Mouse (Mus musculus) kidney, postnatal 4 days (tissue): ENCODE measurements around the gene Svip.
A peak's percentile ranks its signal among the peaks of the same experiment; 100 is the strongest.

Experiments
- DNase-seq, 2 experiments: peaks; one replicate each; pipeline ENCODE4 v3.0.0; 2021; ENCODE audit warnings: mixed read lengths in 2 of 2

Svip gene

DNA sequence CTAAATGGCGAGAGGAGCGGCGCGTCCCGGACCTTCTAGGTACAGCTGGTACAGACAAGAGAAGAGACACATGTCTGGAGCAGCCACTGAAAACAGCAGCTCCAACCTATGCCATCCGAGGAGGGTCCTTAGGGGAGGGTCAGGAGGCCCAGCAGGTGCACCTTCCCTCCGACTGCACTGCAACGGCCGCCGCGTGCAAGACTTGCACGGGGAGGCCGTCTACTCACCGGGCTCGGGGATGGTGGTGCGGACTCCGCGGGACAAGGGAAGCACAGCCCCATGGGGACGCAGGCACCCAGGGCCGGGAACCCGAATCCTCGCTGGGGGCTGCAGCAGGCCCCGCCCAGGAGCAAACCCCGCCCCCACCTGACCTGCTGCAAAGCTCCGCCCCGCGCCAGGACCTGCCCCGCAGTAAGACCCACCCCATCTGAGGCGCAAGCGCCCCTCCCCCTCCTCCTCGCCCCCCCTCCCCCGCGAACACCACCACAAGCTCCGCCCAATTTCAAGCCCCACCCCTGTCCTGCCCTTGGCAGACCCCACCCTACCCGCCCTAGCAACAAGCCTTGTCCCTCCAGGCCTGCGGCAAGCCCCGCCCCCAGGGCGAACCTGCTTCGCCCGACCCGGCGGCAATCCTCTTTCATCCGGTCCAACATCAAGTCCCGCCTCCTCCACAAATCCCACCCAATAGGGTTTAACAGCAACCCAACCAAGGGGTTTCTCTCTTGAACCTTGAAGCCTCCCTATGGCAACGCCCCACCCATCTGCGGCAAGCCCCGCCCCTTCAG lies at the start of gene Svip:
Gene Svip (minus strand): TSS at position 508 of the 785 bp plus-strand sequence.
- DNase-seq: peak; percentile 94 to 95

DNA sequence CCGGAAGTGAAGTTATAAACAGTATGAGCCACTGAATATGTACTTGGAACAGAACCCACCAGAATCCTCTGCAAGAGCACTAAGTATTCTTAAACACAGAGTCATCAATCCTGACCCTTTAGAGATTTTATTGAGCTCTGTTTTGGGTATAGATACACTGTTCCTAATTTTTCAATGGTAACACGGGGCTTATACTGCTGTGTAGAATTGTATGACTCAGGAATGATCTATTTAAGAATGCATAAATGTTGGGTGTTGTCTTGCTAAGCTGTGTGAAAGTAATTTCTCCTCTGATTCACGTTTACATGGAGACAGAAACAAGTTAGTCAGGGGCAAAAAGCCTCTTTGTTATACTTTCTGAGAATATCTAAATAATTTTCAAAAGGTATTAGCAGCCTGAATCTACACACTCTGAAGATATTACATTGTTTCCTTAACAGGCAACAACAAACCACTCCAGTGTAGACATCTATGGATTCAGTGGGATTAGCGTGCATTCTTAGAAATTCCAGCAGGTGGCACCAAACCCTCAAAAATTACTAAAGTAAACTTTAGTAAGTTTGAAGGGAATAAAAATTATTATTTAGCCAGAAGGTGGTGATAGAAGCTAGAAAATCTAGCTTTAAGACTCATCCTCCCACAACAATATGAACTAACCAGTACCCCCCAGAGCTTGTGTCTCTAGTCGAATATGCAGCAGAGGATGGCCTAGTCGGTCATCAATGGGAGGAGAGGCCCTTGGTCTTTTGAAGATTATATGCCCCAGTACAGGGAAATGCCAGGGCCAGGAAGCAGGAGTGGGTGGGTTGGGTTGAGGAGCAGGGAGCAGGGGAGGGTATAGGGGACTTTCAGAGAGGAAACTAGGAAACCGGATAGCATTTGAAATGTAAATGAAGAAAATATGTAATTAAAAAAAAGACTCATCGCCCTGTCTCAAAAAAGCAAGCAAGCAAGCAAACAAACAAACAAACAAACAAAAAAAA lies 32.1 kb upstream of the Svip start:
- DNase-seq: peak; percentile 45 to 48

DNA sequence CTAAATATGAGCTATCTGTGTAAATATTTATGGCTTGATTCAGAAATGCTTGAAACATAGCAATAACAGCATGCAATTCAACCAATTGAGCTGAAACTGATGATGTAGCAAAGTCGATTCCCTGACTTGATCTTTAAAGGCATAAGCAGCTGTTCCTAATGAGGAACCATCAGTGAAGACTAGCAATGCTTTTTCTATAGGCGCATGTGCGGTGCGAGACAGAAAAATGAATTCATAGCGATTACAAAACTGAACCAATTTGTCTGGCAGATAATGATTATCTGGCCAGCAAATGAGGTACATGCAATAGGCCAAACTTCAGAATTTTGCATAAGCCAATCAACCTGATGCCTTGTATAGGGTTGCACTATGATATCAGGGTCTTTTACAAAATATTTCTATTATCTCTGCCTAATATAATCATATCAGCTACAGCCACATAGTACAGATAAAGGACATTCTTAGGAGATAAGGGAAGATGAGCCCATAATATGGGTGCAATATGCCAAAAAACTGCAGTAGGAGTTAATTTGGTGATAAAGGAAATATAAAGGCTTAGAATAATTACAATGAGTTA lies 18.3 kb upstream of the Svip start:
- DNase-seq: no peak

DNA sequence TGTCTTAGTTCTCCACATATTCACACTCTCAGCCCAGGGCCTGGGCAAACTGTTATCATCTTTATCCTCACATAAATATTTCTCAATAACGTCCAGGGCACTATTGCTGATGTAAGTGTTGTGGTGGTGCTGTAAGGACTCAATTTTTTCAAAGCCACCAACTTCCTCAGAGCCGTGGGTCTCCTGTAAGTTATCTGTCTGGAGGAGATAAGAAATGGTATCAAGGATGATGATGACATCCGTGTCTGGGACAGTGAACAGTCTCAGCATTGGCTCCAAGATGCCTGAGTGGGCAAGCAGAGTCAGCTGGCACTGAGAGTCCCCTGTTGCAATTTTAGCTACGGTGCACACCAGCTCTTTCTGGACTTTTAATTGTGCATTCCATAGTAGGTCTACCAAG lies 16.2 kb upstream of the Svip start:
- DNase-seq: no peak

DNA sequence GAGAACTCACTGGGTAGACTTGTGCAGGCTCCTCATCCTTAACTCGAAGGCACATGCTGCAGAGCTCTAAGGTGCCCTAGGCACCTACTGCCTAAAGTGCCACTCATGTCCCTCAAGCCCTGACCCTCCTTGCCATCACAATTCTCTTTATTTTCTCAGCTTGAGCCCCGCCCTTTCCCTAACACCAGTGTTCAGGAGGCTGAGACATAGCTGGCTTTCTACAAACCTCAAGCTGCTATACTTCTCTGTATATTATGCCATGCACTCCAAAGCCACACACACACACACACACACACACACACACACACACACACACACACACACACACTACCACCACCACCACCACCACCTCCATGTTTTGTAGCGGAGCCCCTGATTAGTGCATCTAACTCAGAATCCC lies 9.8 kb upstream of the Svip start, which contains the start of gene 1700015G11Rik:
Gene 1700015G11Rik (minus strand): TSS at position 101 of the 400 bp plus-strand sequence.
- no peak for DNase-seq

DNA sequence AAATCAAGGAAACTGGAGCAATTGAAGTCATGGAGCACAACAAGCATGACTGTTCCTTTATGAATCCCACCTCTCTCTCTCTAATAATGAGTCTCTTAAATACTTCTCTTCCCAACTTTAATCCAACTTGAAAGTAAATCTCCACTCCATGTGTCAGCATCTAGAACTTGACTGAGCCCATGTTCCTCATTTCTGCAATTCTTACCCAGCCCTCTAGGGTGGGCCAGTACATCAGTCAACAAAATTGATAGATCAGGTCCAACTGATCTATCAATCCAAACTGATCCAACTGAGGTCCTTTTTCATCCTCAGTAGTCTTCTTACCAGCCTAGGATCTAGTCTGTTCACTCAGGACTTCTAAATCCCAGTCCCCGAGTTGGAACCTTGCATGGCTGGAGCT lies 9.4 kb upstream of the Svip start:
- DNase-seq: no peak

DNA sequence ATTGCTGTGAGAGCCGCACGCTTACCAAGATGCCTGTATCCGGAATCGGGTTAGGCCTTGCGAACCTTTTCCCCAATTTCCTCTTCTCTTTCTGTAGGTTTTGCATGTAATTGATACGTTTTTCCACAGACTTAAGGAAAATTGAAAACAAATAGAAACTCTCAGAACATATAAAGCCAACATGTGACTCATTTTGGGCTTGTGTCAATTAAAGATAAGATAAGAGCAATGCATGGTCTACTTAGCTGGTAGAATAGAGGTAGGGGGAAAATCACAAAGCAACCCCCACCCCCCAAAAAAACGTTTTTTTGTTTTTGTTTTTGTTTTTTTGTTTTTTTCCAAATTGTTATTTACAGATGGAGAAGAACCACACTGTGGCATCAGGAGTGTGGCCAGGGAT lies 7.6 kb upstream of the Svip start:
- DNase-seq: no peak

DNA sequence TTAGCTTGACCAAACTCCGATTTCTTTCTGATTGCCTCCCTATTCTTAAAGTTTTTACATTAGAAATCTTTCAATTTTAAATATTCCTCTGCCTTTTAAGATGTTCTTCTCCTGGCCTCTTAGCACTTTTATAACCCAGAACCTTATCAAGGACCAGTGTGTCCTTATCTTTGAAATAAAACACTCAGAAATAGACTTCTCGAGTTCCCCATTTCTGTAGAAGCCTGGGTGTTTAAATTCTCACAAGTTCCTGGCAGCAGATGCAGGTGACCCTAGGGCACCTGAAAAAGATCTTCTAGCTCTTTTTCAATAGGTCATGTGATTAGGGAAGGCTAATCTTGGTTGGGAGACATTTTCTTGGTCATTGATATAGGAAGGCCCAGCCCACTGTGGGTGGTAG lies 1.3 kb upstream of the Svip start:
- no peak for DNase-seq

DNA sequence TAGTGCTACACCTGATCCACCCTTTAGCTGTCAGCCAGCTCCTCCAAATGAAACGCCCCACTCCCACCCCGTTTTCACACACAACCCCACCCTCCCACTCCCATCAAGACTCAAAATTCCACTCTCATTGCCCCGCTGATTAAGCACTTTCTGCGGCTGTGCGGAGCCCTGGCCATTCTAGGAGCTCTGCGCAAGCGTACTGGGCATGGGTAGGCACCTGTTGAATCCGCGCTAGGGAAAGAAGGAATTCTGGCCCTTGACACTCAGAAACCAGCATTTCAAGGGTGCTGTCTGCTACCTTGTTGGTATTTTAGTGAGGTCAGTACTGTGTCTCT lies 445 bp upstream of the Svip start:
- no peak for DNase-seq

DNA sequence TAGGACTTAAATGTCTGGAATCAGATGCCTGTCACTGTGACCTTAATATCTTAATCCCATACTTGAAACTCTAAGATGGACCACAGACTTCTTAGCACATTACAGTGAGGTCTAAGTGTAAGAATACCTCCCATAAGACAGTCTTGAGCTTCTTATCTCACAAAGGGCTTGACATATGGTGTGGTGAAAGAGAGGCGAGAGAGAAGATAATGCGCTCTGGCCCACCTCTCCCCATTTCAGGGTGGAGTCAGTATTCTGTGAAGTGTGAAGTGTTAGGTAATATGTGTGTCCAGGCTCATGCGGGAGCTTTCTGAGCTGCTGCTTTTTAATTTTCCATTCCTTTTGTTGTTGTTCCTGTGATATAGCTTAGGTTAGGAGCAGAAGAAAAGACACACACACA lies 14.8 kb downstream of the Svip start:
- DNase-seq: no peak

DNA sequence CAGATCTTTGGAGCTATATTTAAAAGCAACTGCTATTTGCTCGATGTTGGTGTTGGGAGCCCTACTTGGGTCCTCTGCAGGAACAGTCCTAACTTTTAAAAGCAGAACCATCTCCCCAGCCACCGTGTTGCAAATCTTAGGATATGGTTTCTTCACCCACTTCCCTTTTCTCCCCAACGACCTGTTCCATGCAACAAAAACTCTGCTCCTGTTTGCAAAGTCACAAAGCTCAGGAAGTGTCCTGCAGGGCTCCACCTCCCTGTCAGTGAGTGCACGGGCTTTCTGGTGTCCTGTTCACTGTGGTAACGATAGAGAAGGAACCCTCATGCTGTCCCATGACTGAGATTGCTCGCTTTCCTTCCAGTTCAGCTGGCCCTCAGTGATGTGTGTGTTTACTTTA lies 18.9 kb downstream of the Svip start:
- no peak for DNase-seq

DNA sequence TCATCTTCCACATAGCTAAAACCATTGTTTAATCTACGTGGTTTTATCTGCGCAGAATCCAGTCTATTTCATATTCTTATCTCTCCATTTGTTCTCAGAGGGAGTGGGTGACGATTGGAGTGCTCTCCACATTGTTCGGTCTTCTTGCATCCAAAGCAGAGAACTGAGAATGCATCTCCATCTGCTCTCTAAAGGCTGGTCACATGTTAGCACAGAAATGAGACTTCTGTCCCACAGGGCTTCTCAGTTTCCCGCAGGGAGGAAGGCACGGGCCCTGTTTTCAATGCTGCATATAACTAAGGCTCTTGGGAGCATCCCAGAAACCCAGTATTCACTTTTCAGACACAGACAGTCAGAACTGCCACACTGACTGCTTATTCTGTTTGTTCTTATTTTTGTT lies 20.1 kb downstream of the Svip start:
- no peak for DNase-seq

DNA sequence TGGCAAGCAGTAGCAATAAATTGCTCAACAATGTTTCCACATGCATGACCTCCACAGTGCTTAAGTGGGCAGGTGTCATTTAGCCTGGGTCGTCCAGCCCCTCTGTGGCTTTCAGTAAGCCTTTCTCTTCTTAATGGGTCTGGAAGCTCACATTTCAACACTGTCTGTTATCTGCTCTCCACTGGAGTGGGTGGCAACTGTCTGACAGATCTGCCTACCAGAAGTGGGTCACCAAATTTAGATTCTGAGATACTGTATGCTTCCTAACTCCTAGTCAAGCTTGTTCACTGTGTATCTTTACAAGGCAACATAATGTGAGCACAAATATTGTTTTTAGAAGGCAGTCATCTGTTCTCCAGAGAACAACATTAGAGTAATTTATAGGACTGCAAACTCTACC lies 23.5 kb downstream of the Svip start:
- no peak for DNase-seq

DNA sequence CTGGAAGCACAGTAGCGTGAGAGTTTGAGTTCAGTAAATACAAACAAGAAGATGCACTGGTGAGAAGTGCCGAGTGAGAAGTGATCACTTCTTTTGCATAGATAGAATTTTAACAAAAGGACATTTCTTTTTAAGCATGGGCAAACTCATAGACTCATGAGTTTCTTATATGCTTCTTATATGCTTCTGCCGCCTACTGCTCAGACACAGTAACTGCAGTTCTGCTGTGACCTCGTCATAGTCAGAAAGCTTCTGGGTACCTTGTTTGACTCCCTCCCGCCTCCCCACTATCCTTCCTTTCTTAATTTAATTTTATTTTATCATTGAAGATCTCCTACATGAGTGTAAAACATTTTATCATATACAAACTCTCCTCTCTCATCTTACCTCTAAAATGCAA lies 26.5 kb downstream of the Svip start:
- peak; percentile 22 to 30 for DNase-seq

DNA sequence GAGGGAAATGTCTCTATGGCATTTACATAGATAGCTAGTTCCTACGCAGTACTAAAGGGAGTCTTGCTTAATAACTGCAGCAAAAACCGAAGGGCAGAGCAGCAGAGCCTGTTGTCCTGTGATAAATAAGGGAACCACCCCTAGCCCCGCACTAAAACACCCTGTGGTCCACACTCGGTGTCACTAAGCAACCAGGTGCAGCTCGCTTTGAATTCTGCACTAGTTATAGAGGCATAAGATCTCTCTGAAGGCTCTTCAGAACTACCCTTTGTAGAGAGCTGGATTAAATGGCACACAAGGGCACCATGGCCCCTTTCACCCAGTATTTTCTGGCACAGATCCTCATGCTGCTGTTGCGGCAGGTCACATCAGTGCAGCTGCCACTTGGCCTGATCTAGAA lies 30.6 kb downstream of the Svip start:
- DNase-seq: no peak

DNA sequence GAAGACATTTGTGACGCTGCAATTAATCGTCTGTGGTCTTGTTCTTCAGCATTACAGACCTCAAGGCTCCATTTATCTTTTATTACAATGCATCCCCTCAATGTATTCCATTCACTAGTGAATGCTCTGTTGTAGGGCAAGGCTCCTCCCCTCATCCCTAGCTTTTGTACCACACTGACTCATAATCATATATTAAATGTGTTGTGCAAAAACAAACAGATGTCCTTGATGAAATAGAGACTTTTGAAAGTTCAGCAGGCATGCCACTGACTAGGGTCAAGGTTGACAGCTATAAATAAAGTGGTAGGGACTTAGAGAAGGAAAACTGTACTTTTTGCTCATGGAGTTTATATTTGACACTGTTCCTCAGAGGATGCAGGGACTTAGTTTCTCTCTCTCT lies 32.3 kb downstream of the Svip start:
- DNase-seq: no peak

DNA sequence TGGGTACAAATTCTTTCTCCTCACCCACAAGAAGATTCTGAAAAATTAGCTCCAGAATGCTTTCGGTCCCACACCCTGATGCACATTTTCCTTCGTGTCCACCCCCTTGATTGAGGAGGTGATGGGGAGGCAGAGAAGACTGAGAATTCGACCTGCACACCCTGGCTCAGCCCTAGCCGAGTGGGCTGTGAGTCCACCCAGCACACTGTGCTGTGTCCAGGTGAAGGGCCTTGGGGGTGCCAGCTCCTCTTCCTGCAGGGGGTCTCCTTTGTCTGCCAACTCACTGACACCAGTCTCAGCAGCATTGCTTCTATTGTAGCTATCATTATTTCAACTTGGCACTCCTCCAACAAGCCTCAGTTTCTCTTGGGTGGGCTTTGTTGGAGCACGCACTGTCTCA lies 32.7 kb downstream of the Svip start:
- DNase-seq: no peak

DNA sequence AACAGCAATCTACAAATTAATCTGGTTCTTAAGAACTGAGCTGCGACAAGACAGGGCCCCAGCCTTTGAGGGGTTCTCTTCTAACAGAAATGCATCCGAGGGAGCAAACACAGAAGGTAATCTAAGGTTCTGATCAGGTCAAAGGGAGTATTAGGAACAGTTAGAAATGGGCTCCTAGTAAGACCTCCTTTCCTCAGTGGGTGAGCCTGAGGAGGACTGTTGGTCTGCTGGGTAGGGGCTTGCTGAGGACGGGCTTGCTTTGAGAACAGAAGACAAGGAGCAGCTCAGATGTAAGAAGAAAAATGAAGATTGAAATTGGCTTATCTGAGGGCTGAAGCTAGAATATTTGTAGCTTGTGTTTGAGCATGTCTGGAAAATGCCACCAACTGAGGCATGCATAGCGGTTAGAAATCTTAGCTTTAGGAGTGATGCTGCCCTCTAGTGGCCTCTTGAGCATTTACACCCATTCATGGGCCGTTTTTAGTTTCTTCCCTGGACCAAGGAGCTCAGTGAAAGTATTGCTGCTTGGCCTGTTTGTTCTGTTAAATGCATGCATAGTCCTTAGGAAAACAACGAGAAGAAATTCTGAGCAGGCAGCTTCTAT lies 33.5 kb downstream of the Svip start:
- DNase-seq: peak; percentile 39 to 50

DNA sequence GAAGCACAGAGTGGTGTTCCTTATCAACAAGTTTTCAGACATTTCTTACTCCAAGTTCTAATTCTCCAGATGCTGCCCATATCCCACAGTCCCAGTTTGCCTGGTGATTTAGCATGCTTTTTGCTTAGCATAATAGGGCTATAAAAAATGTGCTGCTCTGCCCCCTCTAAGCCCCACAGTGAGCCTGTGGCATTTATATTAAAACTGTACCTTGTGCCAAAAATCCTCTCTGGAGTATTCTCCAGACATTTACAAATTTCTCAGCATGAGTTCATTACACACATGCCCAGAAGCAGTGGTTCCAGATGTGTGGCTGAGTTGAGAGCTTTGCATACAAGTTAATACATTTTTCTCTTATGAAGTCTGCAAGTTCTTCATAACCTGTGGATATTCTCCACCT lies 36.4 kb downstream of the Svip start:
- no peak for DNase-seq

DNA sequence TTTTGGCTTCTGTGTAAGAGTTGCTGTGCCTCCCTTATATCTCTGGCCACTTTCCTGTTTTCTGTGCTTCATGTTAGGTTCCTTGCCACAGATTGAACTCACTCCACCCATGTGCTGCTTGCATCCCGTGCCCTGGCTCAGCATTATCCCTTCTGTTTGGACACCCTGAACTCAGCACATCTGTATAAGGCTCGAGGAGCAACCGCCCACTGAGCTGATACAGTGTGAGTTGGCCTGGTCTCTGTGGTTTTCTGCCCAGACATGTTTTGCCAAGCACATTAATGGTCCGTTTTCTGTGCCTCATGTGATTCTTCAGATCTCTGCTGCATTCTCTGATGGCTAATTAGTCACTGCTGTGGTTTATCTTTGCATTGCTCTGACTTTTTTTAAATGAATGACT lies 38.2 kb downstream of the Svip start:
- no peak for DNase-seq

DNA sequence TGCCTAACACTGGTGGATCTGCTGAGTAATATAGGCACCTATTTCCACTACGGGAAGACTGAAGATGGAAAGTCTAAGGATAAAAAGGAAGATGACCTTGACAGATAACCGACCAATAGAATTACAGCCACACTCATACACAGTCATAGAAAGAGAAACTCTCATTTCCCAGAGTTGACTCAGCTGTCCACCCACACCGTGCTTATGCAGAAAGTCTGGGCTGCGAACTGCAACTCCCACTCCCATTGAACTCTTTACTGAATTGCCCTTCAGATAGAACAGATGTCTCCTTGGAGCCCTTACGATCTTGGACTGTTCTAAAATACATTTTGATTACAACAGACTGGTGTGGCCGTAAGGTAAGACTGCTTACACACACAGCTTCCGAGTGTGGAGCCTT lies 41.1 kb downstream of the Svip start:
- DNase-seq: no peak

DNA sequence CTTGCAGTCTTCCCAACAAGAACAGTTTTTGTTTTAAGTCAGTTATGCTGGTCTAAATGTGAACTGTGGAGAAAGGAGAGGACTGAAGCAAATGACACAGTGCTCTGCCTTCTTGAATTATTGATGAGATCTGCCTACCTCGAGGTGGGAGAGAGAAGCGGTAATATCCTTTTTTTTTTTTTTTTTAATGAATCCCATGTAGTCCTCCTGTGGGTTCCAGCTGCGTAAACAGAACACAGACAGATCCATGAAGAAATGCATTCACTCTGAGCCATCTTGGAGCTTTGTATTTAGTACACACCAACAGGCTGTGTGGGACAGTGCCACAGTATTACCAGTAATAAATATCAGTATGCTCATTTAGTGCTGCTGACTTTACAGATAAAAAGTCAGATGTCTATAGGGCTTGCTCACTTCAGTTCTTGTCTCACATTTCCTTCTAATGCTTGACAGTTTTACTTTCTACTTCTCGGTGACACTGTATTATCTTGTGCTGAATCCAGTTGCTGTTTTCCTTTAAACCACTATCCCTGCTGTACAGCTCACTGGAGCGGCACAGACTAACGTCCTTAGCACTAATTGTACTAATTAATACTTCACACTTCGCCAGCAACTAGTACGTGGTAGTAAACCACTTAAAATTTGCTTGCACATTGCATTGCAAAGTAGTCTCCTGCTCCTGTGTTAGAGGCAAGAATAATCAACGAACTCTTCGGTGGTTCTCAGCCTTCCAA lies 43.4 kb downstream of the Svip start:
- no peak for DNase-seq
